Mouse (Mus musculus): ENCODE data around the gene Pih1d1. TPM values are rescaled to one million over a fixed set of nuclear protein-coding genes. Genes with fewer than 3 reads are reported as not detected.
"Not testable (repeated sequence)": the region's sequence is repeated elsewhere in the genome, so short reads cannot be mapped to it uniquely, and the experiment has no call there.

Gene Pih1d1
- total RNA-seq, 1 experiment from 2014 or later = 38.0 TPM

DNA sequence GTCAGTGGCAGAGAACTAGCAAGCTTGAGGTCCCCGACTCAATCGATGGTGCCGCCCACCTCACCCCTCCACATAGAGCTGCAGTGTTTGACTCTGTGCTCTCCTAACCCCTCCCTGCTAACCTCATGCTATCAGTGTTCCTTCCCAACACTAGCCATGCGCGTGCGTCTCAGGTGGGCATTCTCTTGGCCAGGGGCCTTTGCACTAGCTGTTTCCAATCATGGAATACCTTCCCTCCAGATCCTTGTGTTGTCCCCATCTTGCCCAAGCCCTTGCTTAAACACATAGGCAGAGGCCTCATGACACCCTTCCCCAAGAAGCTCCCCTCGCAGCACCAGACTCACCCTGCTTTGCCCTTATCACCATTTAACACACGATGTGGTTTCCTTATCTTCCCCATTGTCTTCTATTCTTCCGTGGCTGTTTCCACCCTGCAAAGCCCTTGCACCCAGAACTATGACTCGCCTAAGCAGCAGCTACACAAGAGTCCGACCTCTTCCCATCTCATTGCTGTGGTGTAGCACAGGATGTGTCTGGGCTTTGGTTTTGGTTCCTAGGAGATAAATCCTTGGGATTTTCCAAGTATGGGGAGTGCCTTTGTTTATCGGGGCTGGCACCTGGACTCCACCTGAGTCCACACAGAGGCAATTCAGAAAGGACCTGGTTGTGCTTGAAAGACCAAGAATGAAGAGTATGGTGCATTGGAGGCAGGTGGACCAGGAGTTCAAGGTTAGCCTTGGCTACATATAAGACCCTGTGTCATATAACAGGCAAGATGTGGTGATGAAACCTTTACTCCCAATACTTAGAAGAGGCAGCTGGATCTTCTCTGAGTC is 16.7 kb upstream of the Pih1d1 start:
- peak; percentile 64 to 80 for ATAC-seq (replicated peaks in 1 of 2; ENCODE audit: insufficient read depth in 1 of 2, low FRiP score in 2 of 2, low TSS enrichment in 1 of 2, low read depth in 1 of 2, poor library complexity in 2 of 2, severe bottlenecking in 2 of 2)

DNA sequence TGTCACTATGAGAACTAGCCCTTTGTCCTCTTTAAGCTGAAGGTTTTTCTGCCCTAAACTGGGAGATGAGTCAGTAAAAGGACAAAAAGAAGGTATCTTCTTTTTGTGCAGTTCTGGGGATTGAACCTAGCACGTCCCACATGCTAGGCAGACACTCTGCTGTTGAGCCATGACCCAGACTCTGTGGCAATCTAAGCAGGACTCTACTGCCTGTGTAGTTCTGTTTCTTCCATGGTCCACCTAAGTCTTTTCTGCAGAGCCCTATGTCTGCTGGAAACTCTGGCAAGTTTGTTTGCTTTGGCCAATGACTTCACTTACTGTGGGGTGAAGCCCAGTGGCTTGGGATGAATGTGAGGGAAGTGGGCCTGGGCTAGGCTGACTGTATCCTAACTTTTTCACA is 15.7 kb upstream of the Pih1d1 start:
- no peak for ATAC-seq (replicated peaks in 1 of 2; ENCODE audit: insufficient read depth in 1 of 2, low FRiP score in 2 of 2, low TSS enrichment in 1 of 2, low read depth in 1 of 2, poor library complexity in 2 of 2, severe bottlenecking in 2 of 2)

DNA sequence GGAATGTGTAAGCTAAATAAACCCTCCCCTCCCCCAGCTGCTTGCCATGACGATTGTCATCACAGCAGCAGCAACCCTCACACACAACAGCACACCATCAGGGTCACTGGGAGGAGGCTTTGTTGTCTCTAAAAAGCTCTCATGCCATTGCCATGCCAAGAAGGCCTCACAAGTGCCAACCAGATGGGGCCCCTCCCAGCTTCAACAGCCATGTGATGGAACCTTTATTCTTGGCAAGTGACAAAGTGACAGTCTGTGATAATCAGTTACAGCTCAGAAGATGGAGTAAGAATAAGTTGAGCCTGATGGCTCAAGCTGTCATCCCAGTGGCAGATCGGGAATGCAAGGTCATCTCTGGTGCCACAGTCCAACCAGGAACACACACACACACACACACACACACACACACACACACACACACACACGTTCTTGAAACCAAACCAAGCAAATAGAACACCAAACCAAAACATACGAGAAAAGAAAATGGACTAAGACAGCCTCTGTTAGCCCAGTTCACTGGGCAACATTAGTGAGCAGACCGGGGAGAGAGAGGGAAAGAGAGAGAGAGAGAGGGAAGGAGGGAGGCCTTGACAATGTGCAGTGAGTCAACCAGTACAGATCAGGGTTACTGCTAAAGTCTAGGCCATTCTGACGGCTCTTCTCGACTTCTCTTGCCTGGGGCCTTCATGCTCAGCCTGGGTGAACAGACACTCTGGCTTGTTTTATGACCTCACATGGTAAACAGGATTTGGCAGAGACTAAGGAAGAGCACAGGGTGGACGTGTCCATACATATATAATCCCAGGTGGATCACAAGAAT is 14.0 kb upstream of the Pih1d1 start:
- no peak for ATAC-seq (replicated peaks in 1 of 2; ENCODE audit: insufficient read depth in 1 of 2, low FRiP score in 2 of 2, low TSS enrichment in 1 of 2, low read depth in 1 of 2, poor library complexity in 2 of 2, severe bottlenecking in 2 of 2)

DNA sequence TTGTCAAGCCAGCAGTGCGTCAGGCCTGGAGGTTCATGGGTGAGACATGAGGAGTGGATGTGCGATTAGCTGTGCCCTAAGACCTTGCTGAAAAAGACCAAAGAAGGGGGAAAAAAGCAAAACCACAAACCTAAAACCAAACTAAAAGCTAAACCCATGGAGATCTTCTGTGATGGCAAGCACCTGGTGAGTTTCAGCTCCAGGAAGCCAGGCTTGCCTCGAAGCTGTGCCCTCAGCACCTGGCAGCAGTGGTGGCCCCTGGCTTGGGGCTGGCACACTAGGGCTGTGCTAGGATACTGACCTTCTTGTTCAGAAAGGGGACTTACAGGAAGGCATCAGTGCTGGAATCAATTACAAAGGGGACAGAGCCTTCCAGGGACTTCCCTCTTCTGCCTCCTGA is 12.8 kb upstream of the Pih1d1 start:
- ATAC-seq (replicated peaks in 1 of 2; ENCODE audit: insufficient read depth in 1 of 2, low FRiP score in 2 of 2, low TSS enrichment in 1 of 2, low read depth in 1 of 2, poor library complexity in 2 of 2, severe bottlenecking in 2 of 2) = no peak

DNA sequence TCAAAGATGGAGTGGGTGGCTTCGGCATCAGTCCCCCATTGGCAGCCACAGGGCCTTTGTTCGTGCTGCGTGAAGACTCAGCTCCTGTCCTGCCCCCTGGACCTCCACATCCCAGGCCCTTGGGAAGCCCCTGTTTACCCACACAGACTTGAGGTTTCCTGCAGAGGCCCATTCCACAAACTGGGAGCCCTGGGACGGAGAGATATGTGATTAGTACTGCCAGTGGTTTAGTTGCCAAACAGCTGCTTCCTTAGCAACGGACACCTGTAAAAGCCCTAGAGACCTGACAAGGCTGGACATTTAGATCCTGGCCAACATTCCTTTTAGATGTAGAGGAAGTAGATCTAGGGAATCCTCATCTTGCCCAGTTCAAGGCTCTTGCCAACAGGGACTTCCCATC is 12.2 kb upstream of the Pih1d1 start:
- no peak for ATAC-seq (replicated peaks in 1 of 2; ENCODE audit: insufficient read depth in 1 of 2, low FRiP score in 2 of 2, low TSS enrichment in 1 of 2, low read depth in 1 of 2, poor library complexity in 2 of 2, severe bottlenecking in 2 of 2)

DNA sequence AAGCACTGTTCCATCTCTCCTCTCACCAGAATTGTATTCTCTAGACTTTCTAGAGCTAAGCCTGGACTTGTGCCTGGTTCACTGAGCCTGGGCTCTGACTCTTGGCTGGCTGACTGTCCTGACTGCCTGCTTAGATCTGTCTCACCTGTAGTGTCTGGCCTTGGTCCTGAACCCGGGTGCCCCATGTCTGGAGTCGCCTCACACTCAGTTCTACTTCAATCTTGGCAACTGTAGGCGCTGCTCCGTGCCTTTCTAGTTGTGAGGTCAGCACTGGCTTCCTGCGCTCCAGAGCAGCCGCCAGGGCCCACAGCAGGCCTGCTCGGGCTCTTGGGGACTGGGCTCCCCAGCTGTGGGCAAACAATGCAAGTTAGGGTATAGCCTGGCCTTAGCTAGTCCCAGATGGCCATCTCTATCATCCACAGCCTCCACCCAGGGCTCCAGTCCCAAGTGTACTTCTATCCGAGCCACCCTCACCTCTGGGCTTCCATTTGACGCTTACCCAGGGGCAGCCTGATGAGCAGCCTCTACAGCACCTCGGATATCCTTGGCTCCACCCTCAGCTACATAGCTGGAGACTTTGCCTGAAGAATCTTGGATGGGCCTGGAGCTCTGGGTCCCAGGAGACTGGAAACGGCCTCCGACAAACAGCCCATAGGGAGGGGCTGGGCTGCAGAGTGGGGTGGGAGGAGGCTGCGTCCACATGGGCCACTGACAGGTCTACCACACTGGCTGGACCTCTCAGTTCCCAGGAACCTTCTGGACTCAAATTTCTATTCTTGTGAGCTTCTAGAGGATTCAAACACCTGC is 9.5 kb upstream of the Pih1d1 start:
- ATAC-seq (replicated peaks in 1 of 2; ENCODE audit: insufficient read depth in 1 of 2, low FRiP score in 2 of 2, low TSS enrichment in 1 of 2, low read depth in 1 of 2, poor library complexity in 2 of 2, severe bottlenecking in 2 of 2) = no peak

DNA sequence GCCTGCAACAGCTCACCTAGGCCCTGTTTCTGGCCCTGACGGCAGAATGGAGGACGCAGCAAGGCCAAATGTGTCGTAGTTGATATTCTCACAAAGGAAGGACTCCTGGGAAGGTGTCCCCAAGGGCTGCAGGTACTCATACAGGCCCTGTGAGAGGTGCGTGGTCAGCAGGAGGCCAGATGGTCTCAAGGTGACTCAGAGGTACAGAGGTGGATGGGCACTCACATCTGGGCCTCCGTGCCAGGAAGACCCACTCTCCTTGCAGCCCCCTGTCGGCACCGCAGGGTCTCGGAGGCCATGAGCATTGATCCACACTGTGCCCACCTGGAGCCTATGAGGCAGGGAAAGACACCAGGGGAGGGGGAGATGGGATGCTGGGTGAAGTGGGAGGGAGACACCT is 8.6 kb upstream of the Pih1d1 start:
- no peak for ATAC-seq (replicated peaks in 1 of 2; ENCODE audit: insufficient read depth in 1 of 2, low FRiP score in 2 of 2, low TSS enrichment in 1 of 2, low read depth in 1 of 2, poor library complexity in 2 of 2, severe bottlenecking in 2 of 2)

DNA sequence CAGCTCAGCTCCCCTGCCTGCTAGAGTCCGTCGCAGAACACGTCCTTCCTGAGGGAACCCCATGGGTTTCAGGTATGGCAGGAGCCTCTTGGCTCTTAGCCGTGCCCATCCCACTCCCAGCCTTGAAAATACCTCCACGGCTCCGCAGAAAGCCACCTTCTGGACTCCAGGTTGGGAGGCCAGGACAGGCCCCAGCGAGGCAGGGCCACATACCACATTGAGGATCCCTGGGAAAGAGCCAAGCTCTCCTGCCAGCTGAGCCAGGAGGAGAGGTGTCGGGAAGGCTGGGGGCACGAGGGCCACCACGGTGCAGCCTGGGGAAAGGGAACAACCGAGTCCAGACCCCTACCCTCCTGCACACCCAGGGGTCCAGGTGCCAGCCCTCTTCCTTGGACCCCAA is 6.8 kb upstream of the Pih1d1 start:
- no peak for ATAC-seq (replicated peaks in 1 of 2; ENCODE audit: insufficient read depth in 1 of 2, low FRiP score in 2 of 2, low TSS enrichment in 1 of 2, low read depth in 1 of 2, poor library complexity in 2 of 2, severe bottlenecking in 2 of 2)

DNA sequence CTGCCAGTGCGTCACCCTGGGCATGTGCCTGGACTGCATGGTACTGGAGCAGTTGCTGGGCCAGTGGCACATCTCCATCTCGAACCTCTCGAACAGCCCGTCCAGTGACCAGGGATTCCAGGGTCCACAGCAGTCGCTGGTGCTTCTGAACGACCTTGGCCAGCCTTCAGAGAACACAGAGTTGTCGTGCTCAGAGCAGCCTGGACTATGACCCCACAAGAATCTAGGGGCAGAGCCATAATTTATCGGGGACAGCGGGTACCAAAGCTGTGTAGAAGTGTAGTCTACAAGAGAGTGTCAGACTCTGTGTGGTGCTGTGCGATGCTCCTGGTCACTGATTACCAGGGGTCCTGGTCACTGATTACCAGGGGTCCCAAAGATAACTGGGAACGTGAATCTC is 6.2 kb upstream of the Pih1d1 start:
- ATAC-seq (replicated peaks in 1 of 2; ENCODE audit: insufficient read depth in 1 of 2, low FRiP score in 2 of 2, low TSS enrichment in 1 of 2, low read depth in 1 of 2, poor library complexity in 2 of 2, severe bottlenecking in 2 of 2) = no peak

DNA sequence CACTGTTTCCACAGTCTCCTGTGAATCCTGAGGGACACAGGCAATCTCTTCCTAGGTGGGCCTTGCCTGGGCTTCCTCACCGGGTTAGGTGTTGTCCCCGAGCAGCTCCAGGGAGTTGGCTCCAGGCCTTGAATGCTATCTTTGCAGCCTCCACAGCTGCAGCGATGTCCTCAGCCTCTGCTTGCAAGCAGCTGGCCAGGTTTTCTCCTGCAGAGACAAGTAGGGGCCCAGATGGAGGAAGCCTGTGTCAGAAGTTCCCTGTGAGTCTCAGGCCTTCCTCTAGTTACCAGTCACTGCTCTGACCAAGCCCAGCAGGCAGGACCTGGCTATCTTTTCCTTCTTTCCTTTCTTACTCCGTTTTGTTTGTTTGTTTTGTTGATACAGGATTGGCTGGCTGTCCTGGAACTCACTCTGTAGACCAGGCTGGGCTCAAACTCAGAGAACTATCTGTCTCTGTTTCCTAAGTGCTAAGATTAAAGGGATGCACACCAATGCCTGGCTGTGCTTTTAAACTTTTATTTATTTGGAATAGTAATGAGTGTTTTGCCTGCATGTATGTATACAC is 5.5 kb upstream of the Pih1d1 start:
- ATAC-seq (replicated peaks in 1 of 2; ENCODE audit: insufficient read depth in 1 of 2, low FRiP score in 2 of 2, low TSS enrichment in 1 of 2, low read depth in 1 of 2, poor library complexity in 2 of 2, severe bottlenecking in 2 of 2) = no peak

DNA sequence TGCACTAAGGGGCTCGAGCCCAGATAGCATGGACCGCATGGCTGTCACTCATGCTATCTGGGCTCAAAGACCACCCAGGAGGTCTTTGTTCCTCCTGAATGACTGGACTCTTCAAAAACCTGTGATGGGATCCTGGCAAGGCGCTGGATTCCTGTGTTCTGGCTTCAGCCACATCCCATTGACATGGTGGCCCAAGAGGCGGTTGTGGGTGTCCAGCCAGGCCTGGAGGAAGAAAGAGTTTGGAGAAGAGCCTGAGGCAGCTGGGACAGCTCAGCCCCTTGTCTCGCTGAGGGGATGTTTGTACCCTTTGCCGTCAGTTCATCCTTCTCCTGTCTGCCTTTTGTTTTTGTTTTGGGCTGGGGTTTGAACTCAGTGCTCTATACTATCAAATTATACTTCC is 4.6 kb upstream of the Pih1d1 start:
- ATAC-seq (replicated peaks in 1 of 2; ENCODE audit: insufficient read depth in 1 of 2, low FRiP score in 2 of 2, low TSS enrichment in 1 of 2, low read depth in 1 of 2, poor library complexity in 2 of 2, severe bottlenecking in 2 of 2) = no peak

DNA sequence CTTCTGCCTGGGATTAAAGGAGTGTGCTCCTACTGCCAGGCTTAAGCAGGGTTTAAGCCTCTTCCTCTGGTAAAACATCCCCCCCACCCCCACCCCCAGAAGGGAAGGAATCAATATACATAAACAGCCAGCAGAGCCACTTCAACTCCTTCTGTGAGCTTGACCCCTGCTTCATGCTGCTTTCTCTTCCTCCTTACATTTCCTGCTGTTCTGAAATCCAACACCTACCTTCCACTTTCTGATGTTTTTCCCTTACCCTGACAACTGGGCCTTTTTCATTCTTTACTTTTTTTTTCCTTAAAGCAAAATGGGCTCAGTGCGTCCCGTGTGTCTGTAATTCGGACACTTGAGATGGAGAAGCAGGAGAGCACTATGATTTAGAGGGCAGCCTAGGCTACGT is 3.8 kb upstream of the Pih1d1 start:
- no peak for ATAC-seq (replicated peaks in 1 of 2; ENCODE audit: insufficient read depth in 1 of 2, low FRiP score in 2 of 2, low TSS enrichment in 1 of 2, low read depth in 1 of 2, poor library complexity in 2 of 2, severe bottlenecking in 2 of 2)

DNA sequence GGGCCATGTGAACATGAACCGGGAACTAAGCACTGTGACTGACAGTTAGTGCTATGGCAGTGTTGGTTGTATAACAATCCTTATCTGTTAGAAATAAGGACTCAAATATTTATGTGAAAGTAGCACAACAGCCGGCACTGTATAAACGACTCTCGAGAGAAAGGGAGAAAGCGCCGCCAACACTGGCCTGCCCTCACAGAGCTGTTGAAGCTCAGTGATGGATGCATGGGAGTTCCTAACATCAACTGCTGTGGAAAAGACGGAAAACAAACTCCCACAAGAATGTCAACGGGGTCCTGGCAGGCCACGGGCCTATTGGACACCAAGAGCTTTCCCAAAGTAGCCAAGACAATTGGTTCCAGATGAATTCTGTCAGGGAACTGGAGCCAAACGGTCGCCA is 2.8 kb upstream of the Pih1d1 start:
- no peak for ATAC-seq (replicated peaks in 1 of 2; ENCODE audit: insufficient read depth in 1 of 2, low FRiP score in 2 of 2, low TSS enrichment in 1 of 2, low read depth in 1 of 2, poor library complexity in 2 of 2, severe bottlenecking in 2 of 2)

DNA sequence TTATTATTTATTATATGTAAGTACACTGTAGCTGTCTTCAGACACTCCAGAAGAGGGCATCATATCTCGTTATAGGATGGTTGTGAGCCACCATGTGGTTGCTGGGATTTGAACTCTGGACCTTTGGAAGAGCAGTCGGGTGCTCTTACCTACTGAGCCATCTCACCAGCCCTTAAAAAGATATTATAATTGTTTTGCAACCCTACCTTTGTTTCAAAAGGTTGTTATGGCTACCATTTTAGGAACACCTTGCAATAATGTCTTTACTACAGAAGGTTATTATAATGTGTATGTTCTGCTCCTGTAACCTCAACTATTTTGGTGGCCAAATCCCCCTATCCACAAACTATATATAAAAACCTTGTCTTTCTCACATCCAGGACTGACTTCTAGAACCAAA is 1.1 kb upstream of the Pih1d1 start:
- not testable (repeated sequence) for ATAC-seq (replicated peaks in 1 of 2; ENCODE audit: insufficient read depth in 1 of 2, low FRiP score in 2 of 2, low TSS enrichment in 1 of 2, low read depth in 1 of 2, poor library complexity in 2 of 2, severe bottlenecking in 2 of 2)

DNA sequence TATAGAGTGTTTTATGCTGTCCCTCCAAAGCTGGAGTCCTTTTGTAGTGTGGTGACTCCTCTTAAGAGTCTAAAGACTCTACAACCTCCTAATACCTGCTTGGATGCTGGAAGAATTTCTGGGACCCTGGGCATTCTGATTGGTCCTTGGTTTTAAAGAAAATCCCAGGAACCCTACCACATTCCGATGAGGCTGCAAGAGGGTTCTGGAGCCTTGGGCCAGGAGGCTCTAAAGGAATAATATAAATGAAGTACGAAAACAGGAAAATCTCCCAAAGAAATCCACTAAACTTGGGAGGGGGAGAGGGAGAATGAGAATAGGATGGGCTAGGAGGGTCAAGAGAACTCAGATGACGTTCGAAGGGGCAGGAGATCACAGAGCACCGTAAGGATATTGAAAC is 517 bp upstream of the Pih1d1 start:
- ATAC-seq (replicated peaks in 1 of 2; ENCODE audit: insufficient read depth in 1 of 2, low FRiP score in 2 of 2, low TSS enrichment in 1 of 2, low read depth in 1 of 2, poor library complexity in 2 of 2, severe bottlenecking in 2 of 2) = no peak

DNA sequence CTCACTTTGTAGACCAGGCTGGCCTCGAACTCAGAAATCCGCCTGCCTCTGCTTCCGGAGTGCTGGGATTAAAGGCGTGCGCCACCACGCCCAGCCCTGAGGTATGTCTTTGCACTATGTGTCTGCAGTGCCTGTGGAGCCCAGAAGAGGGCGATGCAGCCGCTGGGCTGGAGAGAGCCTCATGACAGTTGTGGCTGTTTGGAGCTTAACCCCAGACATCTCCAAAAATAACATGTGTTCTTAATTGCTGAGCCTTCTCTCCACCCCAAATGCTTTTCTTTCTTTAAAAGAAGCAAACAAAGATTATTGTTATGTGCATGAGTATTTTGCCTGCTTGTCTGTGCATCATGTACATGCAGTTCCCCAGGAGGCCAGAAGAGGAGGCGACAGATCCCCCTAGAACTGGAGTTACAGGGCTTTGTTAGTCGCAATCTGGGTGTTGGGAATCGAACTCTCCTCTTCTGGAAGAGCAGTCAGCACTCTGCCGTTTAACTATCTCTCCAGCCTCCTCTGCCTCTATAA is 951 bp downstream of the Pih1d1 start:
- ATAC-seq (replicated peaks in 1 of 2; ENCODE audit: insufficient read depth in 1 of 2, low FRiP score in 2 of 2, low TSS enrichment in 1 of 2, low read depth in 1 of 2, poor library complexity in 2 of 2, severe bottlenecking in 2 of 2) = no peak

DNA sequence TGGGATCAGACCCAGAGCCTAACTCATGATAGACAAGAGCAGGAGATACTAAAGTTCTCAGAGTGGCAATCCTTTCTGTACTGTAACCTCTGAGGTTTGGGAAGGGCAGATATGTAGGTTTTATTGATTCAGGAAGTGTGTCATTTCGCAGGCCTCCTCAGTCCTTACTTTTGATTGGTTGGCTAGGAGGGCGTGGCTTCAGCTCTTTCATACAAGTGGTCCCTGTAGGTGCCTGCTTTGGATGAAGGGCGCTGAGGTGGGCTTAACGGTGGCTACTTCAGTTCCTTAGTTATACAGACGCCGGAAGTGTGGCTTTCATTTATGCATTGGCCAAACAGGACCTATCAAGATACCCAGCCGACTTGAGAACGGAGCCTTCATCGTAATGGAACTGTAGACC is 1.5 kb downstream of the Pih1d1 start:
- no peak for ATAC-seq (replicated peaks in 1 of 2; ENCODE audit: insufficient read depth in 1 of 2, low FRiP score in 2 of 2, low TSS enrichment in 1 of 2, low read depth in 1 of 2, poor library complexity in 2 of 2, severe bottlenecking in 2 of 2)

All from hematopoietic stem cell, adult 5-6 weeks (primary cell).